In genomic region chr9:85779458-85779857, GRCm38 (mm10) we compare ENCODE assay signal across 9 mouse cellular contexts. TPM values are rescaled to one million over a fixed set of nuclear protein-coding genes. Genes with fewer than 3 reads are reported as not detected.
DNase-seq lines count a peak whose midpoint lies in the region; ATAC-seq and TF ChIP-seq lines count a peak whose summit lies in the region.
"Had no signal": no experiment of that assay in that cellular context is flagged by ENCODE, and none has a peak within 500 bp of the region (broad histone marks: within the 10 kb centered on the region; RNA-seq: fewer than 3 reads in every experiment).

No protein-coding gene starts in this region.

- H3K9ac ChIP-seq in lung, postnatal 0 days (replicated peaks; ENCODE audit: low read depth) = no peak overlapping the region

- 12% methylated on average over 4 of the region's 4 CpGs for WGBS in lung, postnatal 0 days

- H3K27me3 ChIP-seq in lung, postnatal 0 days (replicated peaks; ENCODE audit: insufficient read depth, low read length) = 0 out of 2 replicates have a peak, but pooled peaks cover 5% of the 10 kb centered on the region
- H3K27me3 ChIP-seq in splenic B cell, adult 2 months (ENCODE audit: control insufficient read depth, insufficient read depth, low read length, poor library complexity, severe bottlenecking) = no peaks in the 10 kb centered on the region; the same call in 1 of the 2 replicates
- H3K27me3 ChIP-seq: megakaryocyte, embryonic 14.5 days had no signal

- peak; percentile 15 for DNase-seq in gastrocnemius, adult 18-20 months (ENCODE audit: low spot score)
- DNase-seq in gastrocnemius, postnatal 4 days (ENCODE audit: low spot score in 2 of 2) = no peak
- peak; percentile 81 for DNase-seq in lung, postnatal 0 days (ENCODE audit: low spot score)
- no peak for DNase-seq in lung, adult 18-20 months
- peak; percentile 59 for DNase-seq in splenic B cell, adult 2 months (ENCODE audit: low read depth, low spot score)
- DNase-seq in adrenal gland, adult 8-10 months = no peak
- DNase-seq in thymus, adult 18-20 months = no peak

- H3K4me3 ChIP-seq in lung, postnatal 0 days (ENCODE audit: low read depth, low read length) = no peak overlapping the region
- H3K4me3 ChIP-seq: megakaryocyte, embryonic 14.5 days had no signal

- H3K4me1 ChIP-seq in lung, postnatal 0 days (ENCODE audit: insufficient read depth, low read depth, low read length) = no peaks in the 10 kb centered on the region
- H3K4me1 ChIP-seq: megakaryocyte, embryonic 14.5 days had no signal

- no peak overlapping the region for H3K27ac ChIP-seq in lung, postnatal 0 days (ENCODE audit: low read length)

- H3K4me2 ChIP-seq in lung, postnatal 0 days (replicated peaks; ENCODE audit: low read depth, low read length) = no peak overlapping the region

- no peak for TF ChIP-seq EP300 in lung, postnatal 0 days (IDR thresholded peaks at IDR 0.05)

- peak; percentile 65 for TF ChIP-seq CTCF in lung, postnatal 0 days (IDR thresholded peaks at IDR 0.05)

- ATAC-seq in lung, postnatal 0 days = no peak
- peak; percentile 72 for ATAC-seq in erythroblast, adult 5-6 weeks (replicated peaks; ENCODE audit: low FRiP score, poor library complexity, severe bottlenecking)

- H3K36me3 ChIP-seq in lung, postnatal 0 days (ENCODE audit: insufficient read depth, low read length) = no peaks in the 10 kb centered on the region
- H3K36me3 ChIP-seq in splenic B cell, adult 2 months (ENCODE audit: control insufficient read depth, insufficient read depth, low read length, poor library complexity, severe bottlenecking) = no peaks in the 10 kb centered on the region

- H3K9me3 ChIP-seq in lung, postnatal 0 days (ENCODE audit: low read length) = no peaks in the 10 kb centered on the region

RNA-seq across cellular contexts. Expression of gene Ibtk, which starts 30.3 kb away (rescaled TPM):
- total RNA-seq in gastrocnemius, adult 18-20 months (2021) = 10 to 100 TPM; 47.3 to 48.2 TPM
- 10 to 100 TPM; 32.9 to 35.4 TPM for total RNA-seq in gastrocnemius, postnatal 4 days (2021)
- polyA plus RNA-seq in lung, postnatal 0 days (2015; fragmentation: Nextera tagmentation; extraction: Ambion mirVana) = 12.0 and 15.4 TPM in 2 replicates
- total RNA-seq in erythroblast, adult 5-6 weeks (2015; ENCODE audit: low replicate concordance) = 304 and 341 TPM in 2 replicates
- 745 and 858 TPM in 2 replicates for total RNA-seq in erythroblast, adult 5-6 weeks (2017; ENCODE audit: low replicate concordance)
- 10 to 100 TPM; 43.7 to 55.2 (median 52.1) TPM for total RNA-seq in adrenal gland, adult 8-10 months (2022)

Comparison
In these comparisons a context has a peak if more than half of its experiments do, and no peak if none do; other contexts are left out.
1. DNase-seq: peak in gastrocnemius, adult 18-20 months (single experiment), lung, postnatal 0 days (single experiment) and splenic B cell, adult 2 months (single experiment); none in gastrocnemius, postnatal 4 days (0 of 2), lung, adult 18-20 months (0 of 2), adrenal gland, adult 8-10 months (single experiment) and thymus, adult 18-20 months (0 of 2).
2. RNA of gene Ibtk, which starts 30.3 kb away (total RNA-seq): 304 to 858 TPM in erythroblast, adult 5-6 weeks; 43.7 to 55.2 TPM in adrenal gland, adult 8-10 months, 47.3 to 48.2 TPM in gastrocnemius, adult 18-20 months and 32.9 to 35.4 TPM in gastrocnemius, postnatal 4 days; every median in the first group is over 4 times any median in the second.